Mouse (Mus musculus) midbrain, embryonic 16.5 days (tissue): Measurements from ENCODE around the gene Slc31a1. TPM values are rescaled to one million over a fixed set of nuclear protein-coding genes. Genes with fewer than 3 reads are reported as not detected.

ENCODE experiments used
- ATAC-seq: fragments of 200-750 bp; cut with Nextera tagmentation; 2 replicates; pipeline ENCODE4 v1.8.0; 2017; ENCODE audit warnings: moderate TSS enrichment
- H3K27ac ChIP-seq: fragments of 300-500 bp; sonication (generic); 2 replicates; pipeline ENCODE4 v1.5.1; 2014; ENCODE audit warnings: mild to moderate bottlenecking, low read length, mixed read lengths
- H3K27me3 ChIP-seq: fragments of 300-500 bp; sonication (generic); 2 replicates; pipeline ENCODE4 v1.6.1; 2014; ENCODE audit warnings: low read depth, low read length, mixed read lengths; ENCODE audit not compliant: control insufficient read depth, insufficient read depth
- H3K36me3 ChIP-seq: fragments of 300-500 bp; sonication (generic); 2 replicates; pipeline ENCODE4 v1.6.1; 2014; ENCODE audit warnings: mild to moderate bottlenecking, low read length, moderate library complexity, mixed read lengths; ENCODE audit not compliant: control insufficient read depth, insufficient read depth
- H3K4me1 ChIP-seq: fragments of 300-500 bp; sonication (generic); 2 replicates; pipeline ENCODE4 v1.6.1; 2014; ENCODE audit warnings: mild to moderate bottlenecking, low read length, mixed read lengths; ENCODE audit not compliant: control insufficient read depth, insufficient read depth
- H3K4me2 ChIP-seq: fragments of 300-500 bp; sonication (generic); 2 replicates; pipeline ENCODE4 v1.6.1; 2014; ENCODE audit warnings: mild to moderate bottlenecking, low read length, mixed read lengths
- H3K4me3 ChIP-seq: fragments of 300-500 bp; sonication (generic); 2 replicates; pipeline ENCODE4 v1.5.1; 2014; ENCODE audit warnings: low read depth, mild to moderate bottlenecking, low read length, moderate library complexity, mixed read lengths
- H3K9ac ChIP-seq: fragments of 300-500 bp; sonication (generic); 2 replicates; pipeline ENCODE4 v1.6.1; 2014; ENCODE audit warnings: low read depth, low read length, mixed read lengths
- H3K9me3 ChIP-seq: fragments of 300-500 bp; sonication (generic); replicated peaks from 2 replicates; pipeline ENCODE4 v1.6.1; 2014; ENCODE audit warnings: mild to moderate bottlenecking, low read length, mixed read lengths; ENCODE audit not compliant: control insufficient read depth, poor library complexity, severe bottlenecking
- WGBS: fragments of 180-500 bp; shearing (Covaris S2); extraction: QIAGEN DNeasy Blood & Tissue Kit; methylation state at CpG from one replicate; pipeline ENCODE4 v1.1.7; 2014; 5-methylcytosine and 5-hydroxymethylcytosine counted together
- polyA plus RNA-seq: library from polyadenylated mRNA; unstranded; fragments of >200 nt; fragmentation: Nextera tagmentation; extraction: Ambion mirVana; gene quantifications from 2 replicates; pipeline ENCODE4 v1.2.1, GENCODE M21; 2015

Slc31a1 gene
- polyA plus RNA-seq, 1 experiment from 2014 or later, result 37.7 TPM

- Histone ChIP-seq H3K4me1 (peaks cover 23% of the 10 kb centered on the region), H3K4me2 (peak overlapping the region; percentile 71), H3K27ac (peak overlapping the region; percentile 61), H3K36me3 (no peaks in the 10 kb centered on the region), H3K4me3 (peak overlapping the region; percentile 89), H3K27me3 (no peaks in the 10 kb centered on the region), H3K9me3 (no peaks in the 10 kb centered on the region), H3K9ac (peak overlapping the region; percentile 64)
- WGBS, result under 1% methylated on average over 21 of the region's 22 CpGs
- ATAC-seq, result peak; percentile 36; the same call in 1 of the 2 replicates
These were observed 403 bp downstream of the Slc31a1 start for GRCm38 (mm10) chr4:62360805-62361455.

- Histone ChIP-seq H3K9me3 (no peaks in the 10 kb centered on the region), H3K9ac (peak overlapping the region; percentile 64; the same call in 1 of the 2 replicates), H3K4me2 (peak overlapping the region; percentile 71), H3K4me3 (peak overlapping the region; percentile 89), H3K27me3 (no peaks in the 10 kb centered on the region), H3K4me1 (peaks cover 23% of the 10 kb centered on the region), H3K27ac (no peak overlapping the region), H3K36me3 (no peaks in the 10 kb centered on the region)
- no peak for ATAC-seq
- 47% methylated on average over 6 of the region's 6 CpGs for WGBS
These were observed 1.0 kb downstream of the Slc31a1 start for GRCm38 (mm10) chr4:62361571-62361970.

GRCm38 (mm10) chr4:62361997-62362396, 1.5 kb downstream of the Slc31a1 start:
- peak overlapping the region; percentile 71 for H3K4me2 ChIP-seq
- peak overlapping the region; percentile 89; the same call in 1 of the 2 replicates for H3K4me3 ChIP-seq
- no peak overlapping the region for H3K27ac ChIP-seq
- no peaks in the 10 kb centered on the region for H3K27me3 ChIP-seq
- H3K36me3 ChIP-seq, result no peaks in the 10 kb centered on the region
- no peak for ATAC-seq
- H3K9ac ChIP-seq, result no peak overlapping the region
- peaks cover 23% of the 10 kb centered on the region for H3K4me1 ChIP-seq
- H3K9me3 ChIP-seq, result no peaks in the 10 kb centered on the region
- WGBS, result 90% methylated on average over 1 of the region's 1 CpGs

GRCm38 (mm10) chr4:62362437-62362836, 1.9 kb downstream of the Slc31a1 start:
- no peaks in the 10 kb centered on the region for H3K9me3 ChIP-seq
- no peak overlapping the region for H3K9ac ChIP-seq
- no peaks in the 10 kb centered on the region for H3K36me3 ChIP-seq
- no peak for ATAC-seq
- WGBS, result 86% methylated on average over 2 of the region's 2 CpGs
- H3K4me1 ChIP-seq, result peaks cover 23% of the 10 kb centered on the region
- H3K4me2 ChIP-seq, result no peak overlapping the region
- H3K27ac ChIP-seq, result no peak overlapping the region
- H3K4me3 ChIP-seq, result no peak overlapping the region
- no peaks in the 10 kb centered on the region for H3K27me3 ChIP-seq

GRCm38 (mm10) chr4:62364299-62364698, 3.8 kb downstream of the Slc31a1 start:
- 92% methylated on average over 8 of the region's 8 CpGs for WGBS
- H3K4me1 ChIP-seq, result peaks cover 15% of the 10 kb centered on the region
- H3K36me3 ChIP-seq, result no peaks in the 10 kb centered on the region
- ATAC-seq, result no peak
- no peak overlapping the region for H3K4me3 ChIP-seq
- H3K9me3 ChIP-seq, result no peaks in the 10 kb centered on the region
- no peak overlapping the region for H3K9ac ChIP-seq
- H3K4me2 ChIP-seq, result no peak overlapping the region
- H3K27ac ChIP-seq, result no peak overlapping the region
- H3K27me3 ChIP-seq, result no peaks in the 10 kb centered on the region

GRCm38 (mm10) chr4:62366291-62366690, 5.8 kb downstream of the Slc31a1 start:
- Histone ChIP-seq H3K9ac (no peak overlapping the region), H3K27me3 (no peaks in the 10 kb centered on the region), H3K4me2 (no peak overlapping the region), H3K36me3 (no peaks in the 10 kb centered on the region), H3K4me1 (peaks cover 9% of the 10 kb centered on the region), H3K4me3 (no peak overlapping the region), H3K27ac (no peak overlapping the region), H3K9me3 (no peaks in the 10 kb centered on the region)
- ATAC-seq, result no peak
- 87% methylated on average over 4 of the region's 4 CpGs for WGBS

GRCm38 (mm10) chr4:62367586-62367985, 7.1 kb downstream of the Slc31a1 start:
- ATAC-seq, result no peak
- WGBS, result 90% methylated on average over 6 of the region's 6 CpGs

GRCm38 (mm10) chr4:62369091-62369490, 8.6 kb downstream of the Slc31a1 start:
- H3K9ac ChIP-seq, result no peak overlapping the region
- H3K4me3 ChIP-seq, result no peak overlapping the region
- no peaks in the 10 kb centered on the region for H3K36me3 ChIP-seq
- WGBS, result 82% methylated on average over 3 of the region's 3 CpGs
- no peaks in the 10 kb centered on the region for H3K27me3 ChIP-seq
- H3K27ac ChIP-seq, result no peak overlapping the region
- no peaks in the 10 kb centered on the region for H3K4me1 ChIP-seq
- no peaks in the 10 kb centered on the region for H3K9me3 ChIP-seq
- H3K4me2 ChIP-seq, result no peak overlapping the region
- no peak for ATAC-seq

More at GRCm38 (mm10) chr4:62367586-62367985, 7.1 kb downstream of the Slc31a1 start:
- no peaks in the 10 kb centered on the region for H3K27me3 ChIP-seq
- H3K4me3 ChIP-seq, result no peak overlapping the region
- H3K27ac ChIP-seq, result no peak overlapping the region
- H3K9ac ChIP-seq, result no peak overlapping the region
- H3K4me1 ChIP-seq, result no peaks in the 10 kb centered on the region
- H3K36me3 ChIP-seq, result no peaks in the 10 kb centered on the region
- no peaks in the 10 kb centered on the region for H3K9me3 ChIP-seq
- H3K4me2 ChIP-seq, result no peak overlapping the region

- no peak overlapping the region for H3K9ac ChIP-seq
- no peaks in the 10 kb centered on the region for H3K9me3 ChIP-seq
- no peak for ATAC-seq
- 12% methylated on average over 1 of the region's 1 CpGs for WGBS
- H3K4me1 ChIP-seq, result no peaks in the 10 kb centered on the region
- no peaks in the 10 kb centered on the region for H3K36me3 ChIP-seq
- no peaks in the 10 kb centered on the region for H3K27me3 ChIP-seq
- no peak overlapping the region for H3K4me3 ChIP-seq
- no peak overlapping the region for H3K4me2 ChIP-seq
- H3K27ac ChIP-seq, result no peak overlapping the region
These were observed 11.9 kb downstream of the Slc31a1 start for GRCm38 (mm10) chr4:62372410-62372809.
